ENCODE assay signal across 30 mouse cellular contexts in the genomic region with DNA sequence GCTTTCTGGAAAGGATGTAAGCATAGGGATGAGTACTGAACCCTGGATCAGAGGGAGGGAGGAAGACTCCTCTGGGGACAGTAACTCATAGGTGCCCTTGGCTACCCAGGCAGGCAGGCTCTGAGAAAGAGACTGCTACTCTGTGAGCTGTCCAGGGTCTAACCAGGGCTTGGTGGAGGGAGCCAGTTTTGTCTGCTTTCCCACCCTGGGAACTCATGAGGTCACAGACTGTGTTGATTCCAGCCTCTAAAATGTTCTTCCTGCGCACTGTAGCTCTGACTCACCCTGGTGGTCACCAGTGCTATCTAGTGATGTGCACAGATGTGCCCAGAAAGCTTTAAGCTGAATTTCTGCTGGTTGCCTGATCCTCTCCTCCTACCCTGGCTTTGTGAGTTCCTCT. TPM values are rescaled to one million over a fixed set of nuclear protein-coding genes. Genes with fewer than 3 reads are reported as not detected.
DNase-seq lines count a peak whose midpoint lies in the region; ATAC-seq and TF ChIP-seq lines count a peak whose summit lies in the region.
"Had no signal": no experiment of that assay in that cellular context is flagged by ENCODE, and none has a peak within 500 bp of the region (broad histone marks: within the 10 kb centered on the region; RNA-seq: fewer than 3 reads in every experiment).

No protein-coding gene starts in this region.

- peak; percentile 21; the same call in 1 of the 2 replicates for TF ChIP-seq CTCF in intestine, postnatal 0 days (IDR thresholded peaks at IDR 0.05; ENCODE audit: low read depth)

- no peak overlapping the region for H3K27ac ChIP-seq in intestine, postnatal 0 days (ENCODE audit: low read depth, low read length)
- H3K27ac ChIP-seq in intestine, embryonic 15.5 days, result no peak overlapping the region
- H3K27ac ChIP-seq in limb, embryonic 15.5 days, result no peak overlapping the region
- H3K27ac ChIP-seq: embryonic facial prominence, embryonic 15.5 days; forebrain, embryonic 15.5 days; hindbrain, embryonic 14.5 days had no signal

- no peak overlapping the region for H3K9ac ChIP-seq in intestine, postnatal 0 days (ENCODE audit: low read depth, low read length)
- no peak overlapping the region for H3K9ac ChIP-seq in intestine, embryonic 15.5 days
- no peak overlapping the region for H3K9ac ChIP-seq in limb, embryonic 15.5 days
- H3K9ac ChIP-seq: embryonic facial prominence, embryonic 15.5 days; forebrain, embryonic 15.5 days; hindbrain, embryonic 14.5 days had no signal

- no peaks in the 10 kb centered on the region for H3K4me1 ChIP-seq in intestine, postnatal 0 days (replicated peaks; ENCODE audit: control insufficient read depth, insufficient read depth, low read length)
- H3K4me1 ChIP-seq in intestine, embryonic 15.5 days (replicated peaks), result no peaks in the 10 kb centered on the region
- peaks cover 8% of the 10 kb centered on the region for H3K4me1 ChIP-seq in limb, embryonic 15.5 days
- H3K4me1 ChIP-seq: embryonic facial prominence, embryonic 15.5 days had no signal

- H3K4me3 ChIP-seq in intestine, postnatal 0 days (ENCODE audit: low read depth, low read length), result no peak overlapping the region
- H3K4me3 ChIP-seq in intestine, embryonic 15.5 days (replicated peaks), result no peak overlapping the region
- H3K4me3 ChIP-seq in limb, embryonic 15.5 days, result no peak overlapping the region
- H3K4me3 ChIP-seq: embryonic facial prominence, embryonic 15.5 days; erythroblast, embryonic 14.5 days; forebrain, embryonic 15.5 days had no signal

- no peaks in the 10 kb centered on the region for H3K27me3 ChIP-seq in intestine, postnatal 0 days (replicated peaks; ENCODE audit: control insufficient read depth, insufficient read depth, low read length)
- no peaks in the 10 kb centered on the region for H3K27me3 ChIP-seq in intestine, embryonic 15.5 days (replicated peaks)
- H3K27me3 ChIP-seq in limb, embryonic 15.5 days, result no peaks in the 10 kb centered on the region
- H3K27me3 ChIP-seq: forebrain, embryonic 15.5 days had no signal

- H3K4me2 ChIP-seq in intestine, postnatal 0 days (replicated peaks; ENCODE audit: low read depth), result no peak overlapping the region
- no peak overlapping the region for H3K4me2 ChIP-seq in intestine, embryonic 15.5 days (replicated peaks)
- H3K4me2 ChIP-seq in limb, embryonic 15.5 days, result no peak overlapping the region
- H3K4me2 ChIP-seq: embryonic facial prominence, embryonic 15.5 days; forebrain, embryonic 15.5 days; hindbrain, embryonic 14.5 days had no signal

- WGBS in intestine, postnatal 0 days, result 70% methylated on average over 1 of the region's 1 CpGs
- WGBS in intestine, embryonic 15.5 days, result 55% methylated on average over 1 of the region's 1 CpGs
- 77% methylated on average over 1 of the region's 1 CpGs for WGBS in limb, embryonic 15.5 days

- ATAC-seq in intestine, postnatal 0 days, result no peak
- no peak for ATAC-seq in intestine, embryonic 15.5 days
- ATAC-seq in limb, embryonic 15.5 days (ENCODE audit: insufficient number of reproducible peaks, low FRiP score, low TSS enrichment, low read depth), result 0 out of 2 replicates have a peak, but pooled peaks have one; percentile 41
- ATAC-seq: CD4-positive, CD25-positive, alpha-beta regulatory T cell, adult 4 months; forebrain, embryonic 15.5 days; intestine, embryonic 16.5 days; Patski had no signal

- DNase-seq in 3T3-L1 (ENCODE audit: low read depth, low spot score) (peak; percentile 39), ES-CJ7 (ENCODE audit: low read depth, low spot score) (peak; percentile 21)
- no peak for DNase-seq in adrenal gland, adult 18-20 months (ENCODE audit: low spot score in 2 of 2)
- no peak for DNase-seq in heart, postnatal 4 days
- DNase-seq: adrenal gland, adult 8-10 months; B cell, adult 2 months; cerebellum, adult 11 months; cerebellum, adult 8-10 months; cerebellum, postnatal 14 days; embryo, embryonic 11 days had no signal

- H3K36me3 ChIP-seq in intestine, postnatal 0 days (ENCODE audit: control insufficient read depth, insufficient read depth), result no peaks in the 10 kb centered on the region
- no peaks in the 10 kb centered on the region for H3K36me3 ChIP-seq in intestine, embryonic 15.5 days
- no peaks in the 10 kb centered on the region for H3K36me3 ChIP-seq in limb, embryonic 15.5 days
- H3K36me3 ChIP-seq: embryonic facial prominence, embryonic 15.5 days; forebrain, embryonic 15.5 days had no signal

- H3K9me3 ChIP-seq in intestine, postnatal 0 days (ENCODE audit: control insufficient read depth), result no peaks in the 10 kb centered on the region
- no peaks in the 10 kb centered on the region for H3K9me3 ChIP-seq in intestine, embryonic 15.5 days
- H3K9me3 ChIP-seq in limb, embryonic 15.5 days, result no peaks in the 10 kb centered on the region
- H3K9me3 ChIP-seq: embryonic facial prominence, embryonic 15.5 days; forebrain, embryonic 15.5 days had no signal

RNA-seq across cellular contexts. Expression of gene Smim23, which starts 15.3 kb away (rescaled TPM):
- not detected in 2 replicates for polyA plus RNA-seq in intestine, postnatal 0 days (2015; fragmentation: Nextera tagmentation; extraction: Ambion mirVana)
- polyA plus RNA-seq in intestine, embryonic 15.5 days (2015; fragmentation: Nextera tagmentation; extraction: Ambion mirVana), result not detected in 2 replicates
- polyA plus RNA-seq in limb, embryonic 15.5 days (2015; fragmentation: Nextera tagmentation; extraction: Ambion mirVana), result not detected in 2 replicates
- total RNA-seq in adrenal gland, adult 18-20 months (2021), result not detected
- total RNA-seq in heart, postnatal 4 days (2021), result not detected
- total RNA-seq: adrenal gland, adult 8-10 months; adrenal gland, postnatal 4 days; common myeloid progenitor, adult 5-6 weeks; gastrocnemius, adult 8-10 months; heart, postnatal 10 days; hematopoietic stem cell, adult 5-6 weeks; MEL had no signal
- polyA plus RNA-seq: brain, embryonic 14.5 days; CD4-positive, CD25-positive, alpha-beta regulatory T cell, adult 4 months; embryonic facial prominence, embryonic 11.5 days; embryonic facial prominence, embryonic 15.5 days; erythroblast, embryonic 14.5 days; forebrain, embryonic 11.5 days; forebrain, embryonic 15.5 days; heart, embryonic 14.5 days; hindbrain, embryonic 14.5 days; intestine, embryonic 16.5 days; Patski had no signal

Comparison
In these comparisons a context has a peak if more than half of its experiments do, and no peak if none do; other contexts are left out.
1. DNase-seq: peak in 3T3-L1 (single experiment) and ES-CJ7 (single experiment); none in adrenal gland, adult 18-20 months (0 of 2) and heart, postnatal 4 days (single experiment).